Mouse (Mus musculus): Measurements from ENCODE around the gene Mapk6. TPM values are rescaled to one million over a fixed set of nuclear protein-coding genes. Genes with fewer than 3 reads are reported as not detected.
"Not testable (repeated sequence)": the region's sequence is repeated elsewhere in the genome, so short reads cannot be mapped to it uniquely, and the experiment has no call there.

The Mapk6 gene
- polyA plus RNA-seq, 1 experiment from 2014 or later: 52.3 TPM

GRCm38 (mm10) chr9:75375606-75376005 is 34.2 kb downstream of the Mapk6 start:
- 93% methylated on average over 9 of the region's 9 CpGs for WGBS
- Histone ChIP-seq H3K4me1 (ENCODE audit: control insufficient read depth in 2 of 2, insufficient read depth in 2 of 2, low read length in 2 of 2) (no peaks in the 10 kb centered on the region), H3K36me3 (ENCODE audit: control insufficient read depth, insufficient read depth, low read length) (no peaks in the 10 kb centered on the region), H3K4me3 (ENCODE audit: control insufficient read depth in 1 of 2, insufficient read depth in 1 of 2, low read depth in 1 of 2, low read length in 2 of 2) (no peak overlapping the region), H3K27ac (replicated peaks in 1 of 2; ENCODE audit: control insufficient read depth in 1 of 2, insufficient read depth in 1 of 2, low read depth in 2 of 2, low read length in 2 of 2) (no peak overlapping the region), H3K27me3 (ENCODE audit: control insufficient read depth, insufficient read depth, low read length) (no peaks in the 10 kb centered on the region), H3K4me2 (ENCODE audit: low read length) (no peak overlapping the region), H3K9ac (ENCODE audit: low read length) (no peak overlapping the region), H3K9me3 (ENCODE audit: control insufficient read depth, low read length) (no peaks in the 10 kb centered on the region)
- no peak for ATAC-seq (ENCODE audit: insufficient number of reproducible peaks, insufficient read depth, low FRiP score, low read depth)

GRCm38 (mm10) chr9:75368779-75369178 is 41.0 kb downstream of the Mapk6 start:
- Histone ChIP-seq H3K36me3 (ENCODE audit: control insufficient read depth, insufficient read depth, low read length) (no peaks in the 10 kb centered on the region), H3K9me3 (ENCODE audit: control insufficient read depth, low read length) (no peaks in the 10 kb centered on the region), H3K27ac (replicated peaks in 1 of 2; ENCODE audit: control insufficient read depth in 1 of 2, insufficient read depth in 1 of 2, low read depth in 2 of 2, low read length in 2 of 2) (no peak overlapping the region), H3K4me3 (ENCODE audit: control insufficient read depth in 1 of 2, insufficient read depth in 1 of 2, low read depth in 1 of 2, low read length in 2 of 2) (no peak overlapping the region), H3K27me3 (ENCODE audit: control insufficient read depth, insufficient read depth, low read length) (no peaks in the 10 kb centered on the region), H3K4me1 (ENCODE audit: control insufficient read depth in 2 of 2, insufficient read depth in 2 of 2, low read length in 2 of 2) (no peaks in the 10 kb centered on the region), H3K4me2 (ENCODE audit: low read length) (no peak overlapping the region), H3K9ac (ENCODE audit: low read length) (no peak overlapping the region)
- WGBS: 49% methylated on average over 3 of the region's 3 CpGs
- ATAC-seq (ENCODE audit: insufficient number of reproducible peaks, insufficient read depth, low FRiP score, low read depth): no peak

GRCm38 (mm10) chr9:75366191-75366590 is 43.6 kb downstream of the Mapk6 start:
- Histone ChIP-seq H3K9ac (ENCODE audit: low read length) (no peak overlapping the region), H3K4me2 (ENCODE audit: low read length) (no peak overlapping the region), H3K4me3 (ENCODE audit: control insufficient read depth in 1 of 2, insufficient read depth in 1 of 2, low read depth in 1 of 2, low read length in 2 of 2) (no peak overlapping the region), H3K27ac (replicated peaks in 1 of 2; ENCODE audit: control insufficient read depth in 1 of 2, insufficient read depth in 1 of 2, low read depth in 2 of 2, low read length in 2 of 2) (no peak overlapping the region), H3K4me1 (ENCODE audit: control insufficient read depth in 2 of 2, insufficient read depth in 2 of 2, low read length in 2 of 2) (no peaks in the 10 kb centered on the region), H3K27me3 (ENCODE audit: control insufficient read depth, insufficient read depth, low read length) (no peaks in the 10 kb centered on the region), H3K36me3 (ENCODE audit: control insufficient read depth, insufficient read depth, low read length) (no peaks in the 10 kb centered on the region), H3K9me3 (ENCODE audit: control insufficient read depth, low read length) (no peaks in the 10 kb centered on the region)
- 72% methylated on average over 5 of the region's 5 CpGs for WGBS
- no peak for ATAC-seq (ENCODE audit: insufficient number of reproducible peaks, insufficient read depth, low FRiP score, low read depth)

DNA sequence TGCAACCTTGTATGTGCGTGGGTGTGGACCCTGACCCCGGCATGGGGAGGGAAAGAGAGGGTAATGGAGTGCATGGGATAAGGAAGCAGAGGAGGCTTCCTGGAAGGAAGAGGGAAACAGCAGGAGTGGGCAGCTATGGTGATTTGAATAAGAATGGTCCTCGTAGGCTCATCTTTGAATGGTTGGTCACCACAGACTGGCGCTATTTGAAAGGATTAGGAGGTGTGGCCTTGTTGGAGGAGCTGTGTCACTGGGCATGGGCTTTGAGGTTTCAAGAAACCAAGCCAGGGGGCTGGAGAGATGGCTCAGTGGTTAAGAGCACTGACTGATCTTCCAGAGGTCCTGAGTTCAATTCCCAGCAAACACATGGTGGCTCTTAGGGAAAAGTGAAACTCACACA is 44.6 kb downstream of the Mapk6 start:
- H3K27me3 ChIP-seq (ENCODE audit: control insufficient read depth, insufficient read depth, low read length): no peaks in the 10 kb centered on the region
- no peak overlapping the region for H3K4me2 ChIP-seq (ENCODE audit: low read length)
- no peak overlapping the region for H3K4me3 ChIP-seq (ENCODE audit: control insufficient read depth in 1 of 2, insufficient read depth in 1 of 2, low read depth in 1 of 2, low read length in 2 of 2)
- H3K4me1 ChIP-seq (ENCODE audit: control insufficient read depth in 2 of 2, insufficient read depth in 2 of 2, low read length in 2 of 2): no peaks in the 10 kb centered on the region
- H3K27ac ChIP-seq (replicated peaks in 1 of 2; ENCODE audit: control insufficient read depth in 1 of 2, insufficient read depth in 1 of 2, low read depth in 2 of 2, low read length in 2 of 2): no peak overlapping the region
- WGBS: 82% methylated on average over 3 of the region's 4 CpGs
- no peak overlapping the region for H3K9ac ChIP-seq (ENCODE audit: low read length)
- no peaks in the 10 kb centered on the region for H3K36me3 ChIP-seq (ENCODE audit: control insufficient read depth, insufficient read depth, low read length)
- H3K9me3 ChIP-seq (ENCODE audit: control insufficient read depth, low read length): no peaks in the 10 kb centered on the region
- ATAC-seq (ENCODE audit: insufficient number of reproducible peaks, insufficient read depth, low FRiP score, low read depth): no peak

DNA sequence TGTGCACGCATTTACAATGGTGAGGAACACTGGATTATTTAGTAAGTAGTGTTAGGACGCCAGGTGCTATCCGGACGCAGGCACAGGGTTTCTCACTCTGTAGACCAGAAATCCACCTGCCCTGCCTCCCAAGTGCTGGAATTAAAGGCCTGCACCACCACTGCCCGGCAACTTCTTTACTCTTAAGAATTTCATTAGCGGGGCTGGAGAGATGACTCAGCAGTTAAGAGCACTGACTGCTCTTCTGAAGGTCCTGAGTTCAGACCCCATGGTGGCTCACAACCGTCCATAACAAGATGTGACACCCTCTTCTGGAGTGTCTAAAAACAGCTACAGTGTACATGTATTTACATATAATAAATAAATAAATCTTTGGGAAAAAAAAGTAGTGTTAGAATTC is 46.1 kb downstream of the Mapk6 start:
- H3K9me3 ChIP-seq (ENCODE audit: control insufficient read depth, low read length); H3K4me1 ChIP-seq (ENCODE audit: control insufficient read depth in 2 of 2, insufficient read depth in 2 of 2, low read length in 2 of 2); ATAC-seq (ENCODE audit: insufficient number of reproducible peaks, insufficient read depth, low FRiP score, low read depth); H3K27ac ChIP-seq (replicated peaks in 1 of 2; ENCODE audit: control insufficient read depth in 1 of 2, insufficient read depth in 1 of 2, low read depth in 2 of 2, low read length in 2 of 2); H3K27me3 ChIP-seq (ENCODE audit: control insufficient read depth, insufficient read depth, low read length); H3K9ac ChIP-seq (ENCODE audit: low read length); H3K4me3 ChIP-seq (ENCODE audit: control insufficient read depth in 1 of 2, insufficient read depth in 1 of 2, low read depth in 1 of 2, low read length in 2 of 2); H3K36me3 ChIP-seq (ENCODE audit: control insufficient read depth, insufficient read depth, low read length); H3K4me2 ChIP-seq (ENCODE audit: low read length): not testable (repeated sequence)
- WGBS: 72% methylated on average over 7 of the region's 7 CpGs

DNA sequence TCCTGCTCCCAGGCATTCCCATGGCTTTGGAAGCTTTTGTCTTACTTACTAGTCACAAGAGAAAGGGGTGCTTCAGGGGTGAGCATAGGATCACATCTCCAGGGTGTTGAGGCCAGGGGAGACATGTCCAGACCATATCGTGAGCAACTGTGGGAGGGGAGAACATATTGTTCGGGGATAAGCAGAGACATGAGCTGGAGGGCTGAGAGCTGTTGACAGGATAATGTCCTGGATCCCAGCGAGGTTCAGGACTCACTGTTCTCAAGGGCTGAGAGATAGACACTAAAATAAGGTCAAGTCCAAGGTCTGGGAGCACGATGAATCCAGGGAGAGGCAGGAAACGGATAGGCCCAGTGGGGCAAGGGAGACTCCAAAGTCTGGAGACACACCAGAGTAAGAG is 46.8 kb downstream of the Mapk6 start:
- no peak for ATAC-seq (ENCODE audit: insufficient number of reproducible peaks, insufficient read depth, low FRiP score, low read depth)
- Histone ChIP-seq H3K9ac (ENCODE audit: low read length) (no peak overlapping the region), H3K27ac (replicated peaks in 1 of 2; ENCODE audit: control insufficient read depth in 1 of 2, insufficient read depth in 1 of 2, low read depth in 2 of 2, low read length in 2 of 2) (no peak overlapping the region), H3K4me1 (ENCODE audit: control insufficient read depth in 2 of 2, insufficient read depth in 2 of 2, low read length in 2 of 2) (no peaks in the 10 kb centered on the region), H3K4me3 (ENCODE audit: control insufficient read depth in 1 of 2, insufficient read depth in 1 of 2, low read depth in 1 of 2, low read length in 2 of 2) (no peak overlapping the region), H3K9me3 (ENCODE audit: control insufficient read depth, low read length) (no peaks in the 10 kb centered on the region), H3K27me3 (ENCODE audit: control insufficient read depth, insufficient read depth, low read length) (no peaks in the 10 kb centered on the region), H3K4me2 (ENCODE audit: low read length) (no peak overlapping the region), H3K36me3 (ENCODE audit: control insufficient read depth, insufficient read depth, low read length) (no peaks in the 10 kb centered on the region)
- 36% methylated on average over 5 of the region's 5 CpGs for WGBS

DNA sequence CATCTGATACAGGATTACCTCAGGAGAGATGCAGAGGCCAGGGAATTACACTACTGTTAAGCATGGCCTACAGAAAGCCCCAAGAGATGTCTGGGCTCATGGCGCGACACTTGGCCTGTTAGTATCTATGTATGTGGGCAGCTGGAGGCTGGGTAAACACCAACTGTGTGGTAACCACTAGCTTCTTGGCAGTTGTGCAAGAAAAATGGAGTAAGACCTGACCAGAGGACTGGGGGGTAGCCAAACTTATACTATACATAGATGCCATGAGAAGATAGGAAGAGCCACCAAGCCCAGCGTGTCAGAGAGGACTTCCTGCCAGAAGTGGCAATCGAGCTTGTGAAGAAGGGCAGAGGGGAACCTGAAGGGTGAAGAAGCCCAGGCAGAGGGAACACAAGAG is 47.6 kb downstream of the Mapk6 start:
- no peak overlapping the region for H3K4me2 ChIP-seq (ENCODE audit: low read length)

DNA sequence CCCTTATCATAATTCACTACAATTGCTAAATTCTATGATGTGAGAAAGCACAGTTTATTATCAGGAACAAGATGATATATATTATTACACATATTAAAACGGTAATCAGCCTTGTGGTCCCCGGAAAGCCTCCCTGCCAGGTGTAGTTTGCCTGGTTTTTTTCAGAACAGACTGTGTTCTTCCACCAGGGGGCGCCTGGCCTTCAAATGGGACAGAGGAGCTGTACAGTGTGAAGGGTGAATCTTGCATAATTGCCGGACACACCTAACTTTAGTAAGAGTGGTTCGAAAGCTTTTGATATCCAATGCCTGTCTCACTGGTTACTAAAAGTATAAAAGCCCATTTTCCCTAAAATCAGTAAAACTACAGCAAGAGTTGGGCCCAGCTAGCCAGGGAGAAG is 48.1 kb downstream of the Mapk6 start:
- H3K27me3 ChIP-seq (ENCODE audit: control insufficient read depth, insufficient read depth, low read length): no peaks in the 10 kb centered on the region
- H3K4me1 ChIP-seq (ENCODE audit: control insufficient read depth in 2 of 2, insufficient read depth in 2 of 2, low read length in 2 of 2): no peaks in the 10 kb centered on the region
- H3K27ac ChIP-seq (replicated peaks in 1 of 2; ENCODE audit: control insufficient read depth in 1 of 2, insufficient read depth in 1 of 2, low read depth in 2 of 2, low read length in 2 of 2): no peak overlapping the region
- no peaks in the 10 kb centered on the region for H3K36me3 ChIP-seq (ENCODE audit: control insufficient read depth, insufficient read depth, low read length)
- no peak overlapping the region for H3K4me3 ChIP-seq (ENCODE audit: control insufficient read depth in 1 of 2, insufficient read depth in 1 of 2, low read depth in 1 of 2, low read length in 2 of 2)
- no peak for ATAC-seq (ENCODE audit: insufficient number of reproducible peaks, insufficient read depth, low FRiP score, low read depth)
- WGBS: 36% methylated on average over 5 of the region's 5 CpGs
- no peaks in the 10 kb centered on the region for H3K9me3 ChIP-seq (ENCODE audit: control insufficient read depth, low read length)
- H3K4me2 ChIP-seq (ENCODE audit: low read length): no peak overlapping the region
- no peak overlapping the region for H3K9ac ChIP-seq (ENCODE audit: low read length)

More for the DNA sequence above, 47.6 kb downstream of the Mapk6 start:
- 82% methylated on average over 4 of the region's 4 CpGs for WGBS
- H3K9ac ChIP-seq (ENCODE audit: low read length): no peak overlapping the region
- no peaks in the 10 kb centered on the region for H3K9me3 ChIP-seq (ENCODE audit: control insufficient read depth, low read length)
- H3K36me3 ChIP-seq (ENCODE audit: control insufficient read depth, insufficient read depth, low read length): no peaks in the 10 kb centered on the region
- ATAC-seq (ENCODE audit: insufficient number of reproducible peaks, insufficient read depth, low FRiP score, low read depth): no peak
- H3K27ac ChIP-seq (replicated peaks in 1 of 2; ENCODE audit: control insufficient read depth in 1 of 2, insufficient read depth in 1 of 2, low read depth in 2 of 2, low read length in 2 of 2): no peak overlapping the region
- no peaks in the 10 kb centered on the region for H3K4me1 ChIP-seq (ENCODE audit: control insufficient read depth in 2 of 2, insufficient read depth in 2 of 2, low read length in 2 of 2)
- H3K27me3 ChIP-seq (ENCODE audit: control insufficient read depth, insufficient read depth, low read length): no peaks in the 10 kb centered on the region
- H3K4me3 ChIP-seq (ENCODE audit: control insufficient read depth in 1 of 2, insufficient read depth in 1 of 2, low read depth in 1 of 2, low read length in 2 of 2): no peak overlapping the region
